Mouse (Mus musculus) embryonic fibroblast, embryonic 13.5 days (primary cell): ENCODE data around the gene Lrrc71.

ENCODE experiments used
- CTCF ChIP-seq: IDR thresholded peaks from 2 replicates; pipeline ENCODE4 v1.5.1; 2011; ENCODE audit warnings: mild to moderate bottlenecking, control low read depth, low read length, moderate library complexity, borderline replicate concordance; ENCODE audit not compliant: insufficient read depth
- POLR2A ChIP-seq: IDR thresholded peaks from 2 replicates; pipeline ENCODE4 v1.6.1; 2011; ENCODE audit warnings: low read depth, mild to moderate bottlenecking, control low read depth, low read length, moderate library complexity

DNA sequence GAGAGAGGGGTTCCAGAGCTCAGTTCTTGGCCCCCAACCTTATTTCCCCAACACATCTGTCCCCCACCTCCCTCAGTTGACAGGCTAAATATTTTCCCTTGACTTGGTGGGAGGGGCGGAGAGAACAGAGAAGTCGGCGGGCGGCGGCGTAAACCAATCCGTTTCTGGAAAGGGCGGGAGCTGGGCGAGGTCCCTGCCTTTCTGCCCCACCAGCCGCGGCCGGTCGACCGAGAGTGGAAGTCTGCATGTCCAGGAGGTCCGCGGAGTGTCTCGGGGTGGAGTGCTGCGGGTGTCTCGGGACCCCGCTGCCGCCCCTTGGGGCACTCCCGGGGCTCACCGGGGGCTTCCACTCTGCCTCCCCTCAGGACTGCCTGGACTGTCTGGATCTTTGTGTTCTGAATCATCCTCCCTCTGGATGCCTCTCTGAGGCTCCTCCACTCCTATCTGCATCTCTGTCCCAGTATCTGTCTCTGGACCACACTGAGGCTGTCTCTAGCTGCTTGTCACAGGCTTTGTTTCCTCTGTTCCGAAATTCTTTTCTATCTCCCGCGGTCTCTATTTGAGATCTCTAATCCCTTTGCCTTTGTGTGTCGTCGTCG lies 48.4 kb upstream of the Lrrc71 start, which contains the start of gene Insrr:
- no peak for TF ChIP-seq CTCF
- no peak for TF ChIP-seq POLR2A
